Mouse (Mus musculus) heart, adult 11 months (tissue): ENCODE measurements around the gene Mpp5.

Experiments used
- DNase-seq: peaks from one replicate; pipeline ENCODE4 v3.0.0; 2022

Mpp5 gene

DNA sequence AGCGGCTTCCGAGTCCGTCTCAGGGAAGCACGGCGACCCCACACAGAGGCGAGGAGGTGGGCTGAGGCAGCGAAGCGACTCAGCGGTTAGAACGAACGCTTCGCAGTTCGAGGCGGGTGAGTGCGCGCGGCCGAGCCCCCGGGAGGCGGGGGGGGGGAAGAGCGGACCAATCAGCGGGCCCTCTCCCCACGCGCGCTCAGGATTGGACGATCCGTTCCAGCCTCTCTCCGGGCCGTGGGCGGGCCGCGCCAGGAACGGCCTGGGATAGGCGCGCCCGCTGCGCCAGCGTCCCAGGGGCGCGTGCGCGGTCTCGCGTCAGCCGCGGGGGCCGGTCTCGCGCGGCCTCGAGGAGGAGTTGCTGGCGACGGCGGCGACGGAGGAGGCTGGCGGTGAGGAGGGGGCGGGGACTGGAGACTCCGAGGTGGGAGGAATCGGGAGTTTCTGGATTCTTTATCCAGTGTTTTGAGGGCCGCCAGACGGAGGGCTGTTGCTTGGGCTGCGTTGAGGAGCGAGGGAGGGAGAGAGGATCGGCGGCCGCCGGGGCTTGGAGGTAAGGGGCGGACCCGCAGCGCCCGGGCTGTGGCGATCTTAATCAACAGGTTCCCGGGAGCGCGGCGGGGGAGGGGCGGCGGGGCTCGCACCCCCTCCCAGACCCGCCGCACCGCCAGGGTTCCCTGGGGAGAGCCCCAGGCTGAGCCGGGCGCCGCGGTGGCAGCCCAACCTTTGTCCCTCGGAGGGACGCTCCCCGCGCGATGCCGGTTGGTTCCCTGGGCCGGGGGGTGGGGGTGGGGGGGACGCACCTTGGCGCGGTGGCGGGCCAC is at the start of gene Mpp5:
Gene Mpp5 (plus strand): TSS at position 351 of the 821 bp plus-strand sequence.
- peak; percentile 100 for DNase-seq

DNA sequence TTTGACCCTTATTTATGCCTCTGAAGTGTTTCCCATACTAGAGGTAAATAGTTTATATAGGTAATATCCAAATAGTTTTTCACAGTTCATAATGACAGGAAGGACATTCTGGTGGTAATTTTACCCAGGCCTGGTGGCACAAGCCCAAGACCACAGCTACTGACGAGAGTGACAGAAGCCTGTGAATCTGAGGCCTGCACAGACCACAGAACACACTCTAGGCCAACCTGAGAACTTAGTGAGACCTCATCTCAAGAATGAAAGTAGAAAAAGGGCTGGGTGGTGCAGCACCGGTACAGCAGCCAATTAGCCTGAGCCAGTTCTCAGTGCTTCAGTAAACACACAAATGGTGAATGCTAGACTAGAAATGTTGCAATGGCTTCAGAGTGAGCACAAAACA is 30.9 kb upstream of the Mpp5 start:
- DNase-seq: no peak

DNA sequence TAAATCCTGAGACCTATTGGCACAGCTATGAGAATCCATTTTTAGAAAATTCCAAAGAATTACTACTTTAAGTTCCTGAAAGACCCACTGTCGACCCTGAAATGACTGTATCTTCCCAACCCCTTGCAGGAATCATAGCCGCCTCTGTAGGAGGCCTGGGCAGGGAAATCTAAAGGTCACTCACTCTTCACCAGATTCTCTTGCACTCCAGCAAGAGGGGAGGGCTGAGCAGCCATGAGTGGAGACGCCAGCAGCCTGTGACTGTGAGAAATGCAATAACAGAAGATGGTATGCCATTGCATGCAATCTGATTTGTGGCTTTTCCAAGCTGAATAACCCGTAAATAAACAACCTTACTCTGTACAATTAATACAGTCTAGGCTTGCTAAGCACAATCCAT is 21.0 kb upstream of the Mpp5 start:
- DNase-seq: no peak

DNA sequence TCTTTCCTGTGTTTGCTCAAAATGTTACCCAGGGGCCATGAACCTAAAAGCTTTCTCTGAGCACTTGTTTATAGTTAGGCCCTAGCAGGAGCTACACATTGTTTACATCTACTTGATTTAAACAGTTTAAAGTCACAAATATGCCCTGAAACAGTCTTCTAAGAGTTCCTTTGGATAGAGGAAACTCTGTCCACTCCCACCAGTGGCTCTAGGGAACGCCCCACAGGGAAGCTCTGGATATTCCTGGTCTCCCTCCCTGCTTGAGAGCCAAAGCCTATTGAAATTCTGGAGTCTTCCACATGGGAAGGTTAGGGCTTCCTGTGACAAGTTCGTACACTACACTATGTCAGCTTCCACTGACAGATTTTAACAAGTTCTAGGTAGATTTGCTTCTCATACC is 9.1 kb upstream of the Mpp5 start:
- no peak for DNase-seq

DNA sequence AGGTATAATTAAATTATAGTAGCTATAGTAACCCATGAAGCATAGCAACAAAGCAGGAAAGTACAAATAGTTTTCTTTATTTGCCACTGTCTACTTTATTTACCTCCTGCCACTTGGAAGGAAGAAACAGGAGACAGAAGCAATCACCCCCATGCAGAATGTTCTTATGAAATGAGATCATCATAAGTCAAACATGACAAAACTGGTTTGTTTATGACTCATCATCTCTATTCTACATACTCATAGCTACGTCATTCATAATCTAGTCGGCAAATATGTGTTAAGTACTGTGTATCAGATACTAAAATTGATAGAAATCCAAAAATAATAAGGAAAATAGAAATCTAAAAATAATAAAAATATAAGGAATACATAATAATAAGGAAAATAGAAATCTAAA is 8.4 kb upstream of the Mpp5 start:
- no peak for DNase-seq

DNA sequence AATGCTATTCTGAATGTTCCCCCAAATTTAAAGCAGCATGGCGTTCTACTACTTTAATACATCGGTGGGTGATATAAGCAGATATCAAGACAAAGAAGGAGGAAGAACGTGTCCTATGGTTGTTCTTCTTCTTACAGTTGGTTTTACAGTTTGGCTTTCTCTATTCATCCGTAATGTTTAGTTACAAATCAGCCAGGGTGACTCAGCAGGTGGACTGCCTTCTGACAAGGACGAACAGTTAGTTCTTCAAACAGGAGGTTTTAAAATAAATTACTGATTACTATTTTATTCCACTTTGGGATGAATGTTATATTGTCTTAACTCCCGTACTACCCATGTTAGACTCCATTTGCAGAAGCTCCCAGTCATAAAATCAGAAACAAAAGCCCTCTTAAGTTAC is 2.5 kb upstream of the Mpp5 start:
- DNase-seq: no peak

DNA sequence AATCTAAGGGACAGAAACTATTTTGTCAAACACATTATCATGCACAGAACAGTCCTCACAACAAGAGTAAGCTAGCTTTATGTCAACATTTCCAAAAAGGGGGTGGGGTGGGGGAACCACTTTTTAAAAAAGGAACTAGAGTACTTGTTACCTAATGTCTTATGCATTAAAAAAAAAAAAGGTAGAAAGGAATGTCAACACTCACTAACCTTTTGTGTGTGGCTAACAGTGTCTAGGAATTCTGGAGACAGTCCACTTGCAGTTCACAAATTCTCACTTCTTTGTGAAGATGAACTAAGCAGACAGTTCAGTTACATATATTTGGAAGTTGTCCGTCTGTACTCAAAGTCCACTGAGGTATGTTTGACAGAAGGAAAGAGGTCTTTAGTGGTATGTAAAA is 1.3 kb upstream of the Mpp5 start:
- no peak for DNase-seq

DNA sequence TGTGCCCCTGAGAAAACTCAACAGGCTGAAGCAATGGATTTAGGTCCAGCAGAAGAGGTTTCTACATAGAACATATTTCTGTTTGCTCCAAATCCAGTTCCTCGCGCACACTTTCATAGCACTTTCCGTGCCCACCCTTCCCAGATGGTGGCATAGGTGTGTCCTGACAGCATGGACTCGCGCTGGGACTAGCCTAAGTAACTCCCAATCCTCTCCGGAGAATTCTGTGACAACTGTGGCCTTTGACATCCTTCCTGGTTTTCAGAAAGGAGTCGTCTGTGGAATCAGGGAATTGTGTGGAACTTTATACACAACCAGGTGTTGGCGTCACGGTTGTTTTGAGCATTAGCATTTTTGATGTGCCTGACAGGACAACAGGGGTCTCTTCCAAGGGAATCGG is 594 bp upstream of the Mpp5 start:
- DNase-seq: no peak

DNA sequence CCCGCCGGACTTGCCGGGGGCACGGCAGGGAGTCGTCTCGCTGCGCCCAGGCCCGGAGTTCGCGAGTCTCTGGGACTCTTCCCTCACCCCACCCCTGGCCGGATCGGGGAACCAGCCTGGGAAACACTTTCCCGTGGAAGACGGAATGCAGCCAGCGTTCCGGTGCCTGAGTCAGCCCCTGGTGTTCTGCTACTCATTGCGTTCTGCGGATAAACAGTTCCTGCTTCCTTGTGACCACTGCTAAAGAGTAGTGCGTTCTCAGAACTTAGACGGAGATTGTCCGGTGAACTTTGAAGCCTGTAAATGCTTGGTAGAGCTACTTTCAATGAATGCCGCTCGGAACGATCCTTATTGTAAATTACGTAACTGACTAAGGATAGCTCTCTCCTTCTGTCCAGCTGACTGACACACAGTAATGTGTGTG is 683 bp downstream of the Mpp5 start:
- DNase-seq: peak; percentile 97

DNA sequence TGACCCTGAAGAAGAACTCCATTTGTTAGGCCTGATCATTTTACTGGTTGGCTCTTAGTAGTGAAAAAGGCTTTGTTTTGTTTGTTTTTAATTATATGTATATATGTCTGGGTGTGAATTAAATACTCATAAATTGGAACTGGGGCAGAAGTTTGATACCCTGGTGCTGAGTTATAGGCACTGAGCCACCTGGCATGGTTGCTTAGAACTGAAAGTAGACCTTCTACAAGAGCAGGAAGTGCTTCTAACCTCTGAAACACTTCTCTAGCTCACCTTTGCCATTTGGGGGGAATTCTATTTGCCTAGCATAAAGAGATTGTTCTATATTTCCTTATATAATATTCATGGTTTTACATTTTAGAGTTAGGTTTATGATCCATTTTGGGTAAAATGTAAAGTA is 13.3 kb downstream of the Mpp5 start:
- peak; percentile 42 for DNase-seq

DNA sequence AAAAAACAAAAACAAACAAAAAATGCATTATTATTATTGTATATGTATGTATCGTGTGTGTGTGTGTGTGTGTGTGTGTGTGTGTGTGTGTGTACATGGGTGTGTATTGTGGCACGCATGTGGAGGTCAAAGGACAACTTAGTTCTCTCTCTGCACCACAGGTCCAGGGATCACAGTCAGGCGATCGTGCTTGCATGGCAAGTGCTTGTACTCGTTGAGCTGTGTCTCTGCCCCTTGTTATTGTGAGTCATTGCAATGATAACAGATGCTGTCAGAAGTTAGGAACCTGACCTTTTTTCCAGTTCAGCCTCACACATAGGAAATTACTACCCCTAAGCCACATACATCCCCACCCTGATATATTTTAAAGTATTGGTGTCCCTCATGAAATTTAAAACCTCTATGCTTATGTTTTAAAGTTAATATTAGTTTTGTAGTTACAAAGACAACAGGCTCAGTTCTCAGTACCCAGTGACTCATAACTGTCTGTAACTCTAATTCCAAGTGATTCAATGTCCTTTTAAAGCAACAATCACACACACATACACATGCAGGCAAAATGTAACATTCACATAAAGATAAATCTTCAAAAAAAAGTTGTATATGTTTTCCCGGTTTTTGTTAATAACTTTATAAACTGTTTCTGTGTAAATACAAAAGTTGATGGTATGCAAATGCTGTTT is 20.5 kb downstream of the Mpp5 start:
- DNase-seq: peak; percentile 60

DNA sequence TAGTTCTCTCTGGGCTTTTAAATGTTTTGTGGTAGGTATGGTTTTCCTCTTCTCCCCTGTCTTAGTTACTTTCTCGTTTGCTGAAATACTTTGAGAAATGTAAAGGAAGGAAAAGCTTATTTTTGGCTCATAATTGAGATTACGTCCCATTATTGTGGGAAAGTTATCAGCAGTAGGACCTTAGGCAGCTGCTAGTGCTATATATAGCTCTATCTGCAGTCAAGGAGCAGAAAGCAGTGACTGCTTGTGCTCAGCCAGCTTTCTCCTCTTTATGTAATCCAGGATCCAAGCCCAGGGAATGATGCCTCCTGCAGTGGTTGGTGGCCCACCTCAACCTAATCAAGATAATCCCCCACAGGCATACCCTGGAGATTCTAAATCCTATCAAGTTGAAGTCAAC is 24.5 kb downstream of the Mpp5 start:
- peak; percentile 94 for DNase-seq

DNA sequence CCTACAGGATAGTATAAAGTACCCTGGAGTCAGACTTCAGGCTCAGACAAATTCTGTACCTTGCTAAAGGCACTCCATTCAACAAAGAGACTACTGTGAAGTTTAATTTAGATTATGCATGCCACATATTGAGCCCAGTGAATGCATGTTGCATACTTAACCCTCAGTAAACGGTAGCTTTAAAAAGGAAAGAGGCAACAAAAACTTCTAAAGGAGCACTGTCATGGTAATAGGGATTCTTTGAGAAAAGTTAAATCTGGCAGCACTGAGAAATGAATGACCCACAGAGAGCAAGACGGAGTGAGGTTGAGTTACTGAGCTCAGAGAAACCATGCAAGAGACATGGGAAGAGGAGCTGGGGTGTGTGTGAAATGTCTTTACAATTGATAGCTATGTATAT is 29.2 kb downstream of the Mpp5 start:
- no peak for DNase-seq

DNA sequence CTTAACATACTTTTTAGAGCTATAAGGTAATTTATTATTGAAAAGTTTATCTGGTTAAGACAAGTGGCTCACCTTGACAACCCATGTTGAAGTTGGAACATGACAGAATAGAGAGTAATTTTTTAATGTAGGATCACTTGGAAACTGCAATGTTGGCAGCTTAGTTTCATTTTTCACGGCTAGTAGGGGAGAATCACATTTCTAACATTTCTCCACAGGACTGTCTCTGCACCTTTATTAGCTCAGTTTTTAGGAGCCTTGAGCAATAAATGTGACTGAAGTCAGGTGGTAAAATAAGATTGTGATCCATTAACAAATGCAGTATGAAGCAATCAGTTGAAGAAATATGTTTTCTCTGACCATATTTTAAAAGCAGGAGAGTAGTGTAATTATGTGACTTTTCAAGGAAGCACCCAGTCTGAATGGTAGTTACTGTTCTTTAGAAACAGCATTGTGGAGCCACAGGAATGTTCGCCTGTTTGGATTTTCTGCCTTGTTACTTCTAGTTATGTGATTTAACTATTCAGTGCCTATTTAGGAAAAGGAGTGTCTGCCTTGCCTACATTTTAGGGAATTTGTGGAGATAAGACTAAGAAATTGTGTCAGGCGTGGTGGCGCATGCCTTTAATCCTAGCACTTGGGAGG is 29.8 kb downstream of the Mpp5 start:
- no peak for DNase-seq

DNA sequence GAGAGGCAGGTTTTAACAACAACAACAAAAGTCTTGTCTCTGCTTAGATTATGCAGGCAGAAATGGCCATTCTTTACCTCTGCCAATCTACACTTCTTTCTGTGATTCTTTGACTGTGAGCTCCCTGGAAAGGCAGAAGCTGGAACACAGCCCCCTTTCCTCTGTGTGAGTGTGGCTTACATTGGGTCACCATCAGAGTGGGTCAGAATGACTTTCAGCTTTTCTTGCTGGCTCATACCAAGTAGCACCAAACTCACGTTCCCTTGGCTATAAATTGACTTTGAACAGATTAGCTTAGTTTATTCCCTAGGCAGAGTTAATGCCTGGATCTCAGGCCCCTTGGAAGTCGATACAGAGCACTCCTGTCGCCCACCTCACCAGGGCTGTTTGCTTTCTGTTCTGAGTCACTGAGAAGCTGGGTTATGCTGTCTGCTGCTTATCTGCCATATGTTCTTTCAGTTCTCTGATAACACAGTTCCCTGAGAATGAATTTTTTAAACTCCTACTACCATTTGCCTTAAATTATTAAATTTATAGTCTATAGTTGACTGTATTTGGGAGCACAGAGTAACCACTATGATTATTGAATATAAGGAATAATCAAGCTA is 39.7 kb downstream of the Mpp5 start:
- peak; percentile 55 for DNase-seq

DNA sequence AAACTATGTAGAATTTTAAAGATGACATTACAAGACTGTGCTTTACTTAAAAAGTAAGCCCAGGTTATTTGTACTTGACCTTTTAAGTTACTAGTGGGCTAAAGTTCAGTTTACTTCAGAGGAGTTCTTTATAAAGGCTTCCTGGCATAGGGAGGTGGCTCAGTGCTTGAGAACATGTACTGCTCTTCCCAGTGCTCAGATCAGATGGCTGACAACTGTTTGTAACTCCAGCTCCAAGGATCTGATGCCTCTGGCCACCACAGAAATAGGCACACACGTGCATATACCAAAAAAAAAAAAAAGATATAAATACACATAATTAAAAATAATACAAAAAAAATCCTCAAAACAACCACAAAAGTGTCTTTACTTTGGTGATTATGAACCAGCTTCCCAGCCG is 42.1 kb downstream of the Mpp5 start:
- no peak for DNase-seq

DNA sequence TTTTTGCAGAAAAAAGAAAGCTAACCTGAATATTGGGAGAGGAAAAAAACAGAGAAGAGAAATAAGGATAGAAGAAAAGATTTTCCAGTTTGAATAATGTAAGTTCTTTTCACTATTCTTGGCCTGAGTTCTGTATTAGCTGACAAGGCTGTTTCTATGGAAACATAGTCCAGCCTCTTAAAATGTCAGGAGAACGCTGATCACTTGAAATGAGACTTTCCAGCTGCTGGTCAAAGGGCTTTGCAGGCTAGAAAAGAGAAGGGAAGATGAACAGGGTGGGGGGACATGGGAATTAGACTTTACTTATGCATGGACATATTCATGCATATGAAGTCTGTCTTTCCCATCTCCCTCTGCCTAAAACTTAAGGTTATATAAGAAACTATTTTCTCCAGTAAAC is 45.5 kb downstream of the Mpp5 start:
- DNase-seq: peak; percentile 87

DNA sequence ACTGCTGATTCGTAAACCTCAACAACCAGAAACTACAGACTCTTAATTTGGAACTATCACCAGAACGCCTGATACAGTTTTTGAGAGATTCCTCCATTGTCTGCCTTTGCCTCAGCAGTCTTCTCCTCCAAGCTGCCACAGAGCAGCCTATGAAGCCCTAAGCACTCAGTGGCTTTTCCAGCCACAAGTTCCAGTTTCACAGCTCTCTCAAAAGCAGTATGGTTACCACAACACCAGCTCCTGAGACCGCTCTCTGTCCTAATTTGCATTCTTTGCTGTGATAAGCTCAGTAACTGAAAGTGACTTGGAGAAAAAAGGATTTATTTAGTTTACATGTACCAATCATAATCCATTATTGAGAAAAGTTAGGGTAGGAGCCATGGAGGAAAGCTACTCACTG is 51.3 kb downstream of the Mpp5 start:
- no peak for DNase-seq

DNA sequence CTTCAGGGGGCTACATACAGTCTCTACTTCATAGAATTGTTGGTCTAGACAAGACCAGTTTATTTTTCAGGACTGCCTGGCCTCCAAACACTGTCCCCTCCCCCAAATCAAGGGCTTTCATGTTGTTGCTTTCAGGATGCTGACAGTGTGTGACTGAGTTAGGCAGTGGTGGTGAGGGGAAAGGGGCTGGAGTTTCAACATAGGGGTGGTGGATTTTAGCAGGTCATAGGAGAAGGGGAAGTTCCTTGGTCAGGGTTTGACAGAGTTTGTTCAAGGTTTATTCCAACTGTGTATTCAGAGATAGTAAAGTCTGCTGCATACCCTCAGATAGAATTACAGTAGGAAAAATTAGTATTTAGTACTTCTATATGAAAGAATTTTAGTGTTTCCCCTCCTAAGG is 53.1 kb downstream of the Mpp5 start:
- DNase-seq: no peak

DNA sequence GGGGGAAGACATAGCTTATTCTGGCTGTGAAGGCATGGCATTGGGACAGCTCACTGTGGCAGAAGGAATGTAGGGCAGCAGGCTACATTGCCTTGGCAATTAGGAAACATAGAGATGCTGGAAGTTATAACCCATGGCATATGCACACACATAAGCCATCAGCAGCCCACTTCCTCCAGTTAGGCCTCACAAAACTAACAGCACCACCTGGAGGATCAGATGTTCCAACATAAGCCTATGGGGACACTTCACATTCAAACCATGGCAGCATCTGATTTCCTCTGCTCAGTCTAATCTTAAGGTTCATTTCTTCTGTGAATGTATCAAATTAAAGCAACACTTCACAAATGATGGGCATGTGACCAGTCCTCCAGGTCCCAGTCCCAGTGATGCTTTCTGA is 65.7 kb downstream of the Mpp5 start:
- DNase-seq: no peak

DNA sequence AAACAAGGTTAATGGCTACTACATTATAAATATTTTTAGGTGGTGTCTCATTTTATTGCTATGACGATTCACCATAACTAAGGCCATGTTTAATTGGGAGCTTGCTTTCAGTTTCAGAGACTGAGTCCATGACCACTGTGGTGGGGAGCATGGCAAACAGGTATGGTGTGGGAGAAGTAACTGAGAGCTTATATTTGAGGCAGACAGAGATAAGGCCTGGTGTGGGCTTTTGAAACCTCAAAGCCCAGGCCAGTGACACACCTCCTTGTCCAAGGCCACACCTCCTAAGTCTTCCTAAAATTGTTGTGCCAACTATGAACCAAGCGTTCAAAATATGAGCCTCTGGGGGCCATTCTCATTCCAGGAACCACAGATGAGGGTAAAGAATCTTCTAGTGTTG is 85.8 kb downstream of the Mpp5 start:
- DNase-seq: no peak

DNA sequence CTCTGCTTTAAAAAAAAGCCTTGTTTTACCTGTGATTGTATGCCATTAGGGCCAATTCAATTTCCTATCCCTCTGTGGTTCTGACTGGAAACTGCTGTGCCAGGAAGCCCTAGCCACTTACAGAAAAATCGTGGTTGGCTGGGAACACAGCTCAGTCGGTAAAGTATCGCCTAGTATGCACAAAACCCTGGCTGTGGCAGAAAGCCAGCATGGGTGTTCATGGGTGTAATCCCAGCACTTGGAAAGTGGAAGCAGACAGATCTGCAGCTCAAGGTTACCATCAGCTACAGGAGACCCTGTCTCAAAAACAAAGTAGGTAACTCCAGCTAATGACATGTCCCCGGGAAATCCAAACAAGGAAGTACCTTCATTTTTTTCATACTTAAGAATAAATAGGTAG is 91.2 kb downstream of the Mpp5 start:
- no peak for DNase-seq

DNA sequence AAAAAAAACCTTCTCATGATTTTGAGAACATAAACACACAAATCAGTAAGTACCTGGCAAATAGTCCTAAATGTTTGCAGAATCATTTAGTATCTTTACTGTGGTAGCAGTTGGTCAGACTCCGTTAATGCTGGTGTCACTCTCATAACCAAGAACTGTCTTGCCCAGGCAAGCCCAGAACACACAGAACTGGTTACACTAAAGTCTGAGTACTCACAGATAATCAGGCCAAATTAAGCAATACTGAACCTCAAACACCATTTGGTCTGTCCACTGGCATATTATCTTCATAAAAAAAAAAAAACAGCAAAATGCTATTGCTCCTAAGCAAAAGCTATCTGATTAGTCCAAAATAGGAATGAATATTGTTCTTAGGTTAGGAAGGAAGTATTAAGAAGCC is 93.7 kb downstream of the Mpp5 start:
- no peak for DNase-seq

DNA sequence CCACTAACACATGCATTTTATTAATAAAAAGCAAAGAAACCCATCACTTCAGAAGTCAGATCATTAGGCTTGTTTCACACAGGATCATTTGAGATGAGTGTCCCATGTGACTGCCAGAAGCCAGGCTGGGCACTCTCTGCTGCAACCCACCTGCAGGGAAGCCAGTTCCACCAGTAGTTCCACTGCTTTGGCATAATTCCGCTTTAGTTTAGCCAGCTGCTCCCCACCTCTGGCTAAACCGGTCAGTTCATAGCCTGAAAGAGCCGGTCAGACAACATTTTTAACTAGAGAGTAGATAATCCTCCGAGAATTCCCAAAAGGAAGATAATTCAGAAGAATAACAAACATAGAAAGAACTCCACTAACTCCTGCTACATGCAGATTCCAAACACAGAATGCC is 99.5 kb downstream of the Mpp5 start:
- DNase-seq: no peak
